Mouse (Mus musculus) forebrain, embryonic 12.5 days (tissue): ENCODE measurements around the gene Foxc2. TPM values are rescaled to one million over a fixed set of nuclear protein-coding genes. Genes with fewer than 3 reads are reported as not detected.

ENCODE experiments used
- microRNA-seq: library from miRNA; unstranded; fragments of <30 nt; microRNA quantifications from one replicate; pipeline ENCODE4, GENCODE M21; 2017
- polyA plus RNA-seq: library from polyadenylated mRNA; unstranded; fragments of >200 nt; fragmentation: Nextera tagmentation; extraction: Ambion mirVana; gene quantifications from 2 replicates; pipeline ENCODE4 v1.2.1, GENCODE M21; 2016

The Foxc2 gene
- polyA plus RNA-seq, 1 experiment from 2014 or later = 4.6 TPM

Small RNA genes lying within 50 kb of the gene (microRNA-seq; reads per million reads assigned to microRNA genes)
- not detected for gene Gm27530

Other genes with a start within 250 kb of the Foxc2 start
- 0.08 and 1.0 TPM in 2 replicates for gene Foxf1, start 31.8 kb upstream of the Foxc2 start, polyA plus RNA-seq
- gene Mthfsd, start 7.8 kb upstream of the Foxc2 start, polyA plus RNA-seq = 55.0 and 60.2 TPM in 2 replicates
- 0.18 and 0.36 TPM in 2 replicates for gene Foxl1, start 11.8 kb downstream of the Foxc2 start, polyA plus RNA-seq